Mouse (Mus musculus): Measurements from ENCODE around the gene Man2a2.
A peak's percentile ranks its signal among the peaks of the same experiment; 100 is the strongest.

DNA sequence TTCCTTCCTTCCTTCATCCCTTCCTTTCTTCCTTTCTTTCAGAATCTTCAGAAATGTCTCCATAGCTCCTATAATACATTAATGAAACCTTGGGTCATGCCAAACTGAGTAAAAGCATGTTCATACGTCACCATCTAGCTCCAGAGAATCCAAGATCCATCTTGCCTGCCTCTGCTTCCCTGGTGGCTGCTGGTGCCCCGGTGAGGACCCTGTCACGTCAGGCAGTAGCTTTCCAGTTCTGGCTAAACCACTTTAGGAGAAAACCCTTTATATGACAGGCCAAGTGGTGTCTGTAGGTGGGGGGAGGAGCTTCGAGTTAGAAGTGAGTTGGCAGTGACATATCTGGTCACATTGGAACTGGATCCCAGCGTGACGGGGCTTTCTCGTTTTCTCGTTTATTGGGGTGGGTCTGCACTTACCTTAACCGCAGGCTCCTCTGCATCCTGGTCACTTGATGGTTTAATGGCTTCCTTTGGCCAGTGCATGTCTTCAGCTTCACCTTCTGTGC, 34.1 kb upstream of the Man2a2 start, which contains the start of gene Furin:
- no peak for TF ChIP-seq TCF12 (IDR thresholded peaks at IDR 0.05; ENCODE audit: low read depth, low read length)
- TF ChIP-seq KAT2A (IDR thresholded peaks at IDR 0.05; ENCODE audit: insufficient replicate concordance, low read length) = no peak
- TF ChIP-seq ETS1 (conservative IDR thresholded peaks at IDR 0.05; ENCODE audit: low read depth, low read length) = no peak; the same call in 1 of the 2 replicates
- peak; percentile 34; the same call in 1 of the 2 replicates for TF ChIP-seq POLR2A (IDR thresholded peaks at IDR 0.05; ENCODE audit: low read depth, low read length)
- TF ChIP-seq MAZ (IDR thresholded peaks at IDR 0.05; ENCODE audit: low read depth, low read length) = no peak
- TF ChIP-seq PAX5 (IDR thresholded peaks at IDR 0.05; ENCODE audit: low read length) = no peak
- TF ChIP-seq CTCF (conservative IDR thresholded peaks at IDR 0.05 in 1 of 2, IDR thresholded peaks at IDR 0.05 in 1 of 2; ENCODE audit: low read depth in 2 of 2, low read length in 2 of 2) = no peak
